Mouse (Mus musculus) layer of hippocampus, postnatal 10 days (tissue): Measurements from ENCODE around the gene Slc35g1. TPM values are rescaled to one million over a fixed set of nuclear protein-coding genes. Genes with fewer than 3 reads are reported as not detected.

Source experiments
- total RNA-seq, 2 experiments: library from RNA; stranded (reverse); gene quantifications; 2 replicates each; pipeline ENCODE4 v1.2.3; 2021

Slc35g1 gene
- total RNA-seq, 2 experiments from 2014 or later, result 3.3 to 3.7 TPM

Other genes with a start within 250 kb of the Slc35g1 start
- gene Fra10ac1, start 171.8 kb upstream of the Slc35g1 start, total RNA-seq, result 10 to 100 TPM; 18.5 to 20.8 TPM
- 100 to 1,000 TPM; 117 to 133 TPM for gene Lgi1, start 131.4 kb upstream of the Slc35g1 start, total RNA-seq
- 10 to 100 TPM; 11.2 to 14.6 TPM for gene Plce1, start 85.1 kb downstream of the Slc35g1 start, total RNA-seq